Mouse (Mus musculus) lung, embryonic 14.5 days (tissue): ENCODE results near the gene Ndufaf7. TPM values are rescaled to one million over a fixed set of nuclear protein-coding genes. Genes with fewer than 3 reads are reported as not detected.
A peak's percentile ranks its signal among the peaks of the same experiment; 100 is the strongest.

Source experiments
- ATAC-seq: fragments of 200-750 bp; cut with Nextera tagmentation; 2 replicates; pipeline ENCODE4 v1.8.0; 2017; ENCODE audit warnings: mild to moderate bottlenecking, moderate TSS enrichment, moderate library complexity; ENCODE audit not compliant: insufficient read depth
- DNase-seq: peaks from one replicate; pipeline ENCODE4 v3.0.0-alpha.2; 2015
- H3K27ac ChIP-seq: fragments of 300-500 bp; sonication (generic); 2 replicates; pipeline ENCODE4 v1.5.1; 2014; ENCODE audit warnings: low read depth, mild to moderate bottlenecking, moderate library complexity
- H3K27me3 ChIP-seq: fragments of 300-500 bp; sonication (generic); 2 replicates; pipeline ENCODE4 v1.6.1; 2014; ENCODE audit warnings: low read length, control low read depth; ENCODE audit not compliant: insufficient read depth
- H3K36me3 ChIP-seq: fragments of 300-500 bp; sonication (generic); 2 replicates; pipeline ENCODE4 v1.6.1; 2014; ENCODE audit warnings: control low read depth; ENCODE audit not compliant: insufficient read depth
- H3K4me1 ChIP-seq: fragments of 300-500 bp; sonication (generic); 2 replicates; pipeline ENCODE4 v1.6.1; 2014; ENCODE audit warnings: antibody characterized with exemption, control low read depth; ENCODE audit not compliant: insufficient read depth
- H3K4me2 ChIP-seq: fragments of 300-500 bp; sonication (generic); 2 replicates; pipeline ENCODE4 v1.6.1; 2014; ENCODE audit warnings: mild to moderate bottlenecking
- H3K4me3 ChIP-seq: fragments of 300-500 bp; sonication (generic); 2 replicates; pipeline ENCODE4 v1.5.1; 2014; ENCODE audit warnings: low read depth, low read length
- H3K9ac ChIP-seq: fragments of 300-500 bp; sonication (generic); 2 replicates; pipeline ENCODE4 v1.6.1; 2014
- H3K9me3 ChIP-seq: fragments of 300-500 bp; sonication (generic); 2 replicates; pipeline ENCODE4 v1.6.1; 2016; ENCODE audit warnings: low read depth, low read length, control low read depth
- CTCF ChIP-seq: IDR thresholded peaks from 2 replicates; pipeline ENCODE4 v1.5.1; 2016; ENCODE audit warnings: antibody characterized with exemption, low read depth
- WGBS: fragments of 180-500 bp; shearing (Covaris S2); extraction: QIAGEN DNeasy Blood & Tissue Kit; methylation state at CpG from one replicate; pipeline ENCODE4 v1.1.7; 2014; 5-methylcytosine and 5-hydroxymethylcytosine counted together
- polyA plus RNA-seq: library from polyadenylated mRNA; unstranded; fragments of >200 nt; fragmentation: Nextera tagmentation; extraction: Ambion mirVana; gene quantifications from 2 replicates; pipeline ENCODE4 v1.2.1, GENCODE M21; 2014

Gene Ndufaf7
- polyA plus RNA-seq, 1 experiment from 2014 or later, result 57.6 TPM

GRCm38 (mm10) chr17:78917696-78918095, 19.2 kb upstream of the Ndufaf7 start:
- peak overlapping the region; percentile 82; the same call in 1 of the 2 replicates for H3K9ac ChIP-seq
- WGBS, result 38% methylated on average over 6 of the region's 6 CpGs
- H3K4me1 ChIP-seq, result no peaks in the 10 kb centered on the region
- H3K4me3 ChIP-seq, result peak overlapping the region; percentile 67; the same call in 1 of the 2 replicates
- no peak for DNase-seq
- ATAC-seq, result no peak
- H3K9me3 ChIP-seq, result no peaks in the 10 kb centered on the region
- no peak overlapping the region for H3K27ac ChIP-seq
- peaks cover 43% of the 10 kb centered on the region for H3K36me3 ChIP-seq
- peak overlapping the region; percentile 87 for H3K4me2 ChIP-seq
- H3K27me3 ChIP-seq, result no peaks in the 10 kb centered on the region
- no peak for TF ChIP-seq CTCF

DNA sequence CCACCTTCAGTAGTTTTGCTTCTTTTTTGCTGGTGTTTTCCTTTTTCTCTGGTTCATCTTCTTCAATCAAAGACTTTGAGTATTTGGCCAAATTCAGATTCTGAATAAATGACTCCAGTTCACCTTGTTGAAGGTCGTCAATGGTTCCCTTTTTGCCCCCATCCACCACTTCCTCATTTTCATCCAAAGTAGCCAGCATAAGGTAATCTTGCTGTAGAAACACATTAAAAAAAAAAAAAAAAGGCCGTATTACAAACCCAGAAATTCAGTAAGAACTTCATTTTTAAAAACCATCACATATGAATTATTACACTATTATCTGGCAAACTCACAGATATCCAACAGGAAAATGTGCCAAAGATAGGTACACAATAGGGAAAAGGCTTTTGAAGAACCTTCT, 1.1 kb upstream of the Ndufaf7 start:
- TF ChIP-seq CTCF, result no peak
- H3K4me3 ChIP-seq, result peak overlapping the region; percentile 89
- peak overlapping the region; percentile 84 for H3K9ac ChIP-seq
- no peak for DNase-seq
- peak overlapping the region; percentile 87 for H3K4me2 ChIP-seq
- no peak overlapping the region for H3K27ac ChIP-seq
- H3K36me3 ChIP-seq, result peaks cover 48% of the 10 kb centered on the region
- H3K27me3 ChIP-seq, result no peaks in the 10 kb centered on the region
- H3K9me3 ChIP-seq, result no peaks in the 10 kb centered on the region
- H3K4me1 ChIP-seq, result 0 out of 2 replicates have a peak, but pooled peaks cover 4% of the 10 kb centered on the region
- 77% methylated on average over 2 of the region's 2 CpGs for WGBS
- no peak for ATAC-seq

DNA sequence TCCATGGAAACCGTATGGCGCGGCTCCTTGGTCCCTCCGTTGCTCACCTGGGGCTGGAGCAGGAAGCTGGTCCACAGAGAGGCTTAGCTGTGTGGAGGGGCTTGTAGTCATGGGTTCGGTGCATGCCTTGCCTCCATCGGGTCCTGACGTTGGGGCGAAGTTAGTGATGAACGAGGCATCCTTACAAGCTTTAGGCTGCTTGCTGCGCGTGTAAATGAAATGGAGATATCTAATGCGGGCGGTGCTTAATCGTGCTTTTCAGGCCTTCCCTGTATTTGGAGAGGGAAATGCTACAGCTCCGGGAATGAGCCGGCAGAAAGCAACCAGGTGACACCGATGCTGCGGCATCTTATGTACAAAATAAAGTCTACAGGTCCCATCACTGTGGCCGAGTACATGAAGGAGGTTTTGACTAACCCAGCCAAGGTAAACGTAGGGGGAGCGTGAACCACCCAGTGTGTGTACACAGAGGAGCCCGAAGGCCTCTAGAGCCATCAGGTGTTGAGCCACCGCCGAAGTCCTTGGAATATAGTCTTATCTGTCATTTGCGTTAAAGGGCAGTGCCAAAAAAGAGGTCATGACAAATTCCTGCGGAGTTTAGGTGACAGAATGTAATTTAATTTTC, 405 bp downstream of the Ndufaf7 start:
- Histone ChIP-seq H3K27me3 (no peaks in the 10 kb centered on the region), H3K27ac (no peak overlapping the region; the same call in 1 of the 2 replicates), H3K4me3 (peak overlapping the region; percentile 89), H3K4me1 (0 out of 2 replicates have a peak, but pooled peaks cover 4% of the 10 kb centered on the region), H3K36me3 (peaks cover 36% of the 10 kb centered on the region), H3K4me2 (peak overlapping the region; percentile 87), H3K9me3 (no peaks in the 10 kb centered on the region), H3K9ac (peak overlapping the region; percentile 84)
- 9% methylated on average over 26 of the region's 26 CpGs for WGBS
- DNase-seq, result no peak
- no peak for TF ChIP-seq CTCF
- peak; percentile 33; the same call in 1 of the 2 replicates for ATAC-seq

DNA sequence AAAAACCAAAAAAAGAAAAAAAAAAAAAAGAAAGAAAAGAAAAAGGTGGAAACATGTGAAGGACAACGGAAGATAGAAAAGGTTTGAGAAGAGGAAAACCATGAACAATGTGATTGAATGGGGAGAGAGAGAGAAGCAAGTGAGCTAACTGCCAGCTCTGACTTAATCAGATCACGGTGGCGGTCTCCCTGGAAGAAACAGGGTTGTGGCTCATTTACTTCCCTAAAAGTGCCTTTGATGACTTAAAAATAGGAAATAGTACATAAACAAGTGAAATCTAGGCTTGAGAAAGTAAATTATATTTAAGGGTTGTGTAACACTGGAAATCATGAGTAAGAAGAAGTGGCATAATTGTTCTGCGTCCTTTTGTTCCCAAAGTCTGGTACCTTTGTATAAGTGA, 2.0 kb downstream of the Ndufaf7 start:
- Histone ChIP-seq H3K4me3 (no peak overlapping the region), H3K9me3 (no peaks in the 10 kb centered on the region), H3K27ac (no peak overlapping the region), H3K4me1 (0 out of 2 replicates have a peak, but pooled peaks cover 4% of the 10 kb centered on the region), H3K9ac (no peak overlapping the region), H3K4me2 (no peak overlapping the region), H3K27me3 (no peaks in the 10 kb centered on the region), H3K36me3 (peaks cover 25% of the 10 kb centered on the region)
- ATAC-seq, result no peak
- TF ChIP-seq CTCF, result no peak
- no peak for DNase-seq
- WGBS, result 91% methylated on average over 4 of the region's 4 CpGs

DNA sequence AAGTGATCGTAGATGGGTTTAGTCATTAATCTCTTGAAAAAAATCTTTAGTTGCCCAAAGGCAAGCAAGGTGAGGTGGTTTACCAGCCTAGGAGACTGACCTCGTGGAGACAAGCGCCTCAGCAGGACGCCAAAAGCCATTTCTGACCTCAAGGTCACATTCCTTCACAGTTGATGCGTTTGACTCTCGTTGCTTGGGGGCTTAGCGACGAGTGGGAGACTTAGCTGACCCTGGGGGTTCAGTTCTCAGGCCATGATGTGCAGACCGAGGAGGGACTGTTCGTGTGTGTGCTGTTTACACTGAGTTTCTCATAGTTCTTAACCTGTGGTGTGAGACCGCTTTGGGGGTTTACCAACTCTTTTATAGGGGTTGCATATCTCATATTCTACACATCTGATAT, 5.6 kb downstream of the Ndufaf7 start:
- no peak for TF ChIP-seq CTCF
- no peak overlapping the region for H3K4me3 ChIP-seq
- H3K9me3 ChIP-seq, result no peaks in the 10 kb centered on the region
- no peak for ATAC-seq
- H3K9ac ChIP-seq, result no peak overlapping the region
- H3K27me3 ChIP-seq, result no peaks in the 10 kb centered on the region
- H3K4me1 ChIP-seq, result no peaks in the 10 kb centered on the region
- peaks cover 37% of the 10 kb centered on the region for H3K36me3 ChIP-seq
- WGBS, result 41% methylated on average over 11 of the region's 11 CpGs
- DNase-seq, result no peak
- H3K4me2 ChIP-seq, result no peak overlapping the region
- H3K27ac ChIP-seq, result no peak overlapping the region

GRCm38 (mm10) chr17:78951225-78951624, 14.3 kb downstream of the Ndufaf7 start:
- H3K27me3 ChIP-seq, result no peaks in the 10 kb centered on the region
- H3K9ac ChIP-seq, result no peak overlapping the region
- H3K4me3 ChIP-seq, result no peak overlapping the region
- no peaks in the 10 kb centered on the region for H3K4me1 ChIP-seq
- H3K4me2 ChIP-seq, result no peak overlapping the region
- peaks cover 93% of the 10 kb centered on the region for H3K36me3 ChIP-seq
- no peaks in the 10 kb centered on the region for H3K9me3 ChIP-seq
- TF ChIP-seq CTCF, result no peak
- 97% methylated on average over 5 of the region's 5 CpGs for WGBS
- DNase-seq (no peak), ATAC-seq (no peak)
- H3K27ac ChIP-seq, result no peak overlapping the region

- Histone ChIP-seq H3K27me3 (no peaks in the 10 kb centered on the region), H3K27ac (no peak overlapping the region), H3K4me3 (no peak overlapping the region), H3K9ac (no peak overlapping the region), H3K4me2 (no peak overlapping the region), H3K4me1 (no peaks in the 10 kb centered on the region), H3K9me3 (no peaks in the 10 kb centered on the region), H3K36me3 (peaks cover 91% of the 10 kb centered on the region)
- WGBS, result 85% methylated on average over 5 of the region's 5 CpGs
- DNase-seq (no peak), ATAC-seq (no peak)
- TF ChIP-seq CTCF, result no peak
These were observed 15.1 kb downstream of the Ndufaf7 start for GRCm38 (mm10) chr17:78952070-78952469.
